Mouse (Mus musculus): ENCODE results near the gene Saysd1. TPM values are rescaled to one million over a fixed set of nuclear protein-coding genes. Genes with fewer than 3 reads are reported as not detected.

Gene Saysd1
- polyA plus RNA-seq (2015; fragmentation: Nextera tagmentation; extraction: Ambion mirVana): 13.4 and 13.6 TPM in 2 replicates

- 74% methylated on average over 16 of the region's 16 CpGs for WGBS
These were observed at the start of gene Saysd1 for GRCm38 (mm10) chr14:20138484-20139355. Saysd1 (minus strand) TSS chr14:20138534.

GRCm38 (mm10) chr14:20185426-20185825 is 47.1 kb upstream of the Saysd1 start:
- 85% methylated on average over 9 of the region's 9 CpGs for WGBS
- Histone ChIP-seq H3K36me3 (ENCODE audit: insufficient read depth, low read length) (no peaks in the 10 kb centered on the region), H3K4me1 (ENCODE audit: insufficient read depth, low read length) (peaks cover 10% of the 10 kb centered on the region; the same call in 1 of the 2 replicates), H3K4me2 (replicated peaks; ENCODE audit: low read depth, low read length) (no peak overlapping the region), H3K27me3 (ENCODE audit: insufficient read depth, low read length) (no peaks in the 10 kb centered on the region), H3K9me3 (ENCODE audit: low read length) (no peaks in the 10 kb centered on the region), H3K9ac (replicated peaks; ENCODE audit: low read length) (no peak overlapping the region), H3K4me3 (ENCODE audit: low read length) (no peak overlapping the region), H3K27ac (ENCODE audit: low read length) (no peak overlapping the region)
- ATAC-seq (ENCODE audit: low FRiP score, low TSS enrichment): no peak

More at GRCm38 (mm10) chr14:20138484-20139355, at the start of gene Saysd1:
- Histone ChIP-seq H3K36me3 (ENCODE audit: insufficient read depth, low read length) (peaks cover 28% of the 10 kb centered on the region), H3K9me3 (ENCODE audit: low read length) (no peaks in the 10 kb centered on the region), H3K4me3 (ENCODE audit: low read length) (no peak within 1 kb of the TSS), H3K4me1 (ENCODE audit: insufficient read depth, low read length) (peaks cover 2% of the 10 kb centered on the region; the same call in 1 of the 2 replicates), H3K27me3 (ENCODE audit: insufficient read depth, low read length) (no peaks in the 10 kb centered on the region), H3K4me2 (replicated peaks; ENCODE audit: low read depth, low read length) (no peak within 1 kb of the TSS), H3K27ac (ENCODE audit: low read length) (no peak within 1 kb of the TSS), H3K9ac (replicated peaks; ENCODE audit: low read length) (no peak within 1 kb of the TSS)
- no peak for ATAC-seq (ENCODE audit: low FRiP score, low TSS enrichment)

- peaks cover 20% of the 10 kb centered on the region for H3K4me1 ChIP-seq (ENCODE audit: insufficient read depth, low read length)
These were observed 45.4 kb upstream of the Saysd1 start for GRCm38 (mm10) chr14:20183701-20184100.

GRCm38 (mm10) chr14:20182596-20182995 is 44.3 kb upstream of the Saysd1 start:
- no peak overlapping the region for H3K27ac ChIP-seq (ENCODE audit: low read length)
- no peaks in the 10 kb centered on the region for H3K27me3 ChIP-seq (ENCODE audit: insufficient read depth, low read length)
- no peak for ATAC-seq (ENCODE audit: low FRiP score, low TSS enrichment)
- H3K4me1 ChIP-seq (ENCODE audit: insufficient read depth, low read length): peaks cover 28% of the 10 kb centered on the region
- no peak overlapping the region for H3K9ac ChIP-seq (replicated peaks; ENCODE audit: low read length)
- no peak overlapping the region for H3K4me3 ChIP-seq (ENCODE audit: low read length)
- 74% methylated on average over 7 of the region's 7 CpGs for WGBS
- H3K9me3 ChIP-seq (ENCODE audit: low read length): no peaks in the 10 kb centered on the region
- H3K4me2 ChIP-seq (replicated peaks; ENCODE audit: low read depth, low read length): no peak overlapping the region
- no peaks in the 10 kb centered on the region for H3K36me3 ChIP-seq (ENCODE audit: insufficient read depth, low read length)

More at GRCm38 (mm10) chr14:20183701-20184100, 45.4 kb upstream of the Saysd1 start:
- ATAC-seq (ENCODE audit: low FRiP score, low TSS enrichment): no peak
- no peaks in the 10 kb centered on the region for H3K9me3 ChIP-seq (ENCODE audit: low read length)
- H3K4me3 ChIP-seq (ENCODE audit: low read length): no peak overlapping the region
- no peak overlapping the region for H3K4me2 ChIP-seq (replicated peaks; ENCODE audit: low read depth, low read length)
- no peak overlapping the region for H3K27ac ChIP-seq (ENCODE audit: low read length)
- no peaks in the 10 kb centered on the region for H3K27me3 ChIP-seq (ENCODE audit: insufficient read depth, low read length)
- 0 out of 2 replicates have a peak overlapping the region, but pooled peaks have one; percentile 27 for H3K9ac ChIP-seq (replicated peaks; ENCODE audit: low read length)
- no peaks in the 10 kb centered on the region for H3K36me3 ChIP-seq (ENCODE audit: insufficient read depth, low read length)
- 55% methylated on average over 5 of the region's 5 CpGs for WGBS

- H3K27me3 ChIP-seq (ENCODE audit: insufficient read depth, low read length): no peaks in the 10 kb centered on the region
- peak within 1 kb of the TSS; percentile 32 for H3K9ac ChIP-seq (replicated peaks; ENCODE audit: low read length)
- under 1% methylated on average over 36 of the region's 36 CpGs for WGBS
- peak within 1 kb of the TSS; percentile 49 for H3K4me3 ChIP-seq (ENCODE audit: low read length)
- no peaks in the 10 kb centered on the region for H3K36me3 ChIP-seq (ENCODE audit: insufficient read depth, low read length)
- peak within 1 kb of the TSS; percentile 85 for H3K4me2 ChIP-seq (replicated peaks; ENCODE audit: low read depth, low read length)
- H3K9me3 ChIP-seq (ENCODE audit: low read length): no peaks in the 10 kb centered on the region
- ATAC-seq (ENCODE audit: low FRiP score, low TSS enrichment): peak; percentile 93
- peaks cover 28% of the 10 kb centered on the region for H3K4me1 ChIP-seq (ENCODE audit: insufficient read depth, low read length)
- peak within 1 kb of the TSS; percentile 40; the same call in 1 of the 2 replicates for H3K27ac ChIP-seq (ENCODE audit: low read length)
These were observed 43.2 kb upstream of the Saysd1 start, which contains the start of gene Kcnk5 for GRCm38 (mm10) chr14:20181466-20181921. Kcnk5 (minus strand) TSS chr14:20181809.

GRCm38 (mm10) chr14:20180751-20181162 is 42.4 kb upstream of the Saysd1 start:
- no peak for ATAC-seq (ENCODE audit: low FRiP score, low TSS enrichment)
- peaks cover 28% of the 10 kb centered on the region for H3K4me1 ChIP-seq (ENCODE audit: insufficient read depth, low read length)
- H3K27ac ChIP-seq (ENCODE audit: low read length): no peak overlapping the region
- peak overlapping the region; percentile 85 for H3K4me2 ChIP-seq (replicated peaks; ENCODE audit: low read depth, low read length)
- H3K9ac ChIP-seq (replicated peaks; ENCODE audit: low read length): peak overlapping the region; percentile 32
- H3K9me3 ChIP-seq (ENCODE audit: low read length): no peaks in the 10 kb centered on the region
- peak overlapping the region; percentile 49 for H3K4me3 ChIP-seq (ENCODE audit: low read length)
- no peaks in the 10 kb centered on the region for H3K27me3 ChIP-seq (ENCODE audit: insufficient read depth, low read length)
- WGBS: under 1% methylated on average over 24 of the region's 24 CpGs
- H3K36me3 ChIP-seq (ENCODE audit: insufficient read depth, low read length): no peaks in the 10 kb centered on the region

GRCm38 (mm10) chr14:20180304-20180703 is 42.0 kb upstream of the Saysd1 start:
- ATAC-seq (ENCODE audit: low FRiP score, low TSS enrichment): no peak

GRCm38 (mm10) chr14:20179731-20180280 is 41.5 kb upstream of the Saysd1 start:
- Histone ChIP-seq H3K4me3 (ENCODE audit: low read length) (peak overlapping the region; percentile 49), H3K36me3 (ENCODE audit: insufficient read depth, low read length) (peaks cover 3% of the 10 kb centered on the region; the same call in 1 of the 2 replicates), H3K4me1 (ENCODE audit: insufficient read depth, low read length) (peaks cover 28% of the 10 kb centered on the region), H3K27me3 (ENCODE audit: insufficient read depth, low read length) (no peaks in the 10 kb centered on the region), H3K9ac (replicated peaks; ENCODE audit: low read length) (0 out of 2 replicates have a peak overlapping the region, but pooled peaks have one; percentile 48), H3K27ac (ENCODE audit: low read length) (peak overlapping the region; percentile 65; the same call in 1 of the 2 replicates), H3K9me3 (ENCODE audit: low read length) (no peaks in the 10 kb centered on the region), H3K4me2 (replicated peaks; ENCODE audit: low read depth, low read length) (peak overlapping the region; percentile 85)
- 71% methylated on average over 5 of the region's 5 CpGs for WGBS
- ATAC-seq (ENCODE audit: low FRiP score, low TSS enrichment): no peak

More at GRCm38 (mm10) chr14:20180304-20180703, 42.0 kb upstream of the Saysd1 start:
- 8% methylated on average over 6 of the region's 6 CpGs for WGBS
- Histone ChIP-seq H3K4me2 (replicated peaks; ENCODE audit: low read depth, low read length) (peak overlapping the region; percentile 85), H3K27ac (ENCODE audit: low read length) (no peak overlapping the region), H3K27me3 (ENCODE audit: insufficient read depth, low read length) (no peaks in the 10 kb centered on the region), H3K36me3 (ENCODE audit: insufficient read depth, low read length) (no peaks in the 10 kb centered on the region), H3K4me1 (ENCODE audit: insufficient read depth, low read length) (peaks cover 28% of the 10 kb centered on the region), H3K9ac (replicated peaks; ENCODE audit: low read length) (peak overlapping the region; percentile 32), H3K4me3 (ENCODE audit: low read length) (peak overlapping the region; percentile 49), H3K9me3 (ENCODE audit: low read length) (no peaks in the 10 kb centered on the region)

GRCm38 (mm10) chr14:20179080-20179479 is 40.7 kb upstream of the Saysd1 start:
- Histone ChIP-seq H3K27me3 (ENCODE audit: insufficient read depth, low read length) (no peaks in the 10 kb centered on the region), H3K36me3 (ENCODE audit: insufficient read depth, low read length) (peaks cover 3% of the 10 kb centered on the region; the same call in 1 of the 2 replicates), H3K9ac (replicated peaks; ENCODE audit: low read length) (peak overlapping the region; percentile 48), H3K9me3 (ENCODE audit: low read length) (no peaks in the 10 kb centered on the region), H3K4me3 (ENCODE audit: low read length) (peak overlapping the region; percentile 49), H3K27ac (ENCODE audit: low read length) (peak overlapping the region; percentile 65), H3K4me1 (ENCODE audit: insufficient read depth, low read length) (peaks cover 28% of the 10 kb centered on the region), H3K4me2 (replicated peaks; ENCODE audit: low read depth, low read length) (peak overlapping the region; percentile 85)
- 48% methylated on average over 3 of the region's 3 CpGs for WGBS
- ATAC-seq (ENCODE audit: low FRiP score, low TSS enrichment): no peak

Data from kidney, embryonic 16.5 days (tissue).